Mouse (Mus musculus) layer of hippocampus, adult 18-20 months (tissue): ENCODE data around the gene Klrg2. TPM values are rescaled to one million over a fixed set of nuclear protein-coding genes. Genes with fewer than 3 reads are reported as not detected.

Experiments used
- DNase-seq, 2 experiments: peaks; one replicate each; pipeline ENCODE4 v3.0.0; 2022; ENCODE audit warnings: low spot score in 2 of 2
- total RNA-seq, 2 experiments: library from RNA; stranded (reverse); gene quantifications; 2 replicates each; pipeline ENCODE4 v1.2.3; 2021

Klrg2 gene
- total RNA-seq, 2 experiments from 2014 or later: 0.64 to 1.2 TPM

DNA sequence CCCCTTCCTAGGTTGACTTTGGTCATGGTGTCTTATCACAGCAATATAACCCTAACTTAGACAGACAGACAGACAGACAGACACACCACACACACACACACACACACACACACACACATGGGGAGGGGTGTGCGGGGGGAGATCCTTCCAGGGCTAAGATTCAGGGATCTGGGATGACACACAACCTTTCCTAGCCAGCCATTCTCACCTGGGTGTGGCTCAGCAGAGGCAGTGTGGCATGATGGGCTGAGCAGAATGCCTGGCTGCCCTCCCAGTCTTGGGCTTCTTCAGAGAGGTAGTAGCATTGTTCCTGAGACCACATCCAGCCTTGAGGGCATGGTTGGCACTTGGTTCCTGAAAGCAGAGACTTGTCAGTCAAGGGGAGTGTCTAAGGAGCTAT, 7.5 kb downstream of the Klrg2 start:
- DNase-seq: no peak

DNA sequence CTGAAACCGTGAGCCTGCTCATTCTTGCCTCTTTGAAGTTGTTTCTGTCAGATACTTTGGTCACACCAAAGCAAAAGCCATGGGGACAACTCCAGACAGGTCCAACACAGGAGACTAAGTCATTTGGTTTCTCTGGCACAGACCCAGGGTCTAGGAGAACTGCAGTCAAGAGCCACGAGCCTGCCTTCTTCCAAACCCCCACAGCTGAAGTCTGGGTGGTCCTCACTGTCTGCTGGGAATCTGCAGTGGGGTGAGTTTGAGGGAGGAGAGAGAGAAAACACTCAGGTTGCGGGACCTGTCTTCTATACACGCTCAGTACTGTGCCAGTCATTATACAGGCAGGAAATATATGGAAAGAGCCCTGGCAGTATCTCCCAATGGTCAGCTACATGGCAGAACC, 9.6 kb downstream of the Klrg2 start:
- DNase-seq: no peak

DNA sequence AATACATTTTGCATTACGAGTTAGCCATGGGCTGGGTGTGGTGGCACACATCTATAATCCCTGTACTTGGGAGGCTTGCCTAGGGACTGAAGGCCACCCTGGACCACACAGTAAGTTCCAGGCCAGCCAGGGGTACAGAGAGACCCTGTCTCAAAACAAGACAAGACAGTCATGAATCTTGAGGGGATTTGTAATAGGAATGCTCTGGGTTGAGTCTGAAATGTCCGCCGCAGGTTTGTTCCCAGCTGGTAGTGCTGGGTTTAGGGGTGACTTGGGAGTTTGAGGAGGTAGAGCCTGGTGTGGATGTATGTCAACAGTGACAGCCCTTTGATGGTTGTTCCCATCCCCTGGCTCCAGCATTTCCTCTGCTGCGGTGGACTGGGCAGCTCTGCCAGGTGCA, 10.0 kb downstream of the Klrg2 start:
- DNase-seq: no peak

DNA sequence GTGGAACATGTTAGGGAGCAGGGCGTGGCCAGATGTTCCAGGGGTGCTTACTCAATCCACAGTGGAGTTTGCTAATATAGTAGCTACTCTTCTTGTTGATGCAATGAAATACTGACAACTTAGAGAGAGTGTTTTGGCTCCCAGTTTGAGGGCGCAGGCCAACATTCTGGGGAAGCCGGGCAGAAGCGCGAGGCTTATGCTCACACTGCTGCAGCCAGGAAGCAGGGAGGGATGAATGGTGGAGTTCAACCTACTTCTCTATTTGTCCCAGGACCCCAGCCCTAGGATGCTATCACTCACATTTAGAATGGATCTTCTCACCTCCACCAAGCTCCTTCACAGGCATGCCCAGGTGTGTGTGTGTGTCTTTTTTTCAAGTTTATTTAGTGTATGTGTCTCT, 11.0 kb downstream of the Klrg2 start:
- no peak for DNase-seq

DNA sequence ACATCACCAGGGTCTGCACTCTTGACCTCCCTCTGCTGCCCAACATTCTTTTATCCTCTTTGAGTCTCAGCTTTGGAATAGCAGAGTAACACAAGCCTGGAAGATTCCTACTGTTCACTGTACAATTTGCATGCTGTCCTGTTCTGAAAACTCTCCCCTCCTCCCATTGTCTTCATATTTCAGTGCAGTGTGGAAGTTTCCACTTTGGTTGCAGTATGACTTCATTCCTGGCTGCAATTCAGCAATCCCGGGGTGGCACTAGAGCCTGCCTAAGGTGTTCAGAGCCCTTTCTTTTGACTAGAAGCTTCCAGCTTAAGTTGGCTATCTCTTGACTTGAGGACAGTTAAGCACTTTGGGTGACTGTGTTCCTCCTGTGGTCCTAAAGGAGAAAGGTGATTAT, 12.6 kb downstream of the Klrg2 start:
- peak in 1 of 2 experiments; percentile 42 for DNase-seq

DNA sequence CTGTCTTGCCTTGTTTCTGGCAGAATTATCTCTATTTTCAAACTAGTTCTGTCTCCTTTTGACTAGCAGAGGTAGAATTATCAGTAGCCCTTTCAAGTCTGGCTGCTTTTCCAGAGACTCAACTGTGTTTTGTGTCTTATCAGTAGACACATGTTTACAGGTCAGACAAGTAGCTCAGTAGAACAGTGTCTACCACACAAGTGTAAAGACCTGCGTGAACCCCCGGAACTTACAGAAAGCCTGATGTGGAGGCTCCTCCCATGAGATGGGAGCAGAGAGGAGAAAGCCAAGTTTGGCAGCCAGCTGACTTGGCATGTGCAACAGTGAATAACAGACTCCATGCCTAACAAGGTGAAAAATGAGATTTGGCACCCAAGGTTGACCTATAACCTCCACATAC, 13.6 kb downstream of the Klrg2 start:
- DNase-seq: no peak

DNA sequence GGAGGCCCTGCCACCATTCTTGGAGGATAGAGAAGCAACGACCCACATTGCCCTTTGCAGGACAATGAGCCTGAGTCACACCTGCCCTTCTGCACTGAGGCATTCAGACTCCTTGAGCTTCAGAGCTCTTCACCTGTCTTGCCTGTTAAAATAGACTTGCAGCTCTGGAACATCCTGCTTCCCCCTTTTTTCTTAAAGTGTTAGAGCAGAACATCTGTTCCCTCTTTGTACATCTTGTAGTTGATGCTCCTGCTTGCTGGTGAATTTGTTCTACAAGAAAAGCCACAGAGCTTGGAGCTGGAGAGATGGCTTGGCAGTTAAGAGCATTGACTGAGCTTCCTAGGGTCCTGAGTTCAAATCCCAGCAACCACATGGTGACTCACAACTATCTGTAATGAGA, 14.6 kb downstream of the Klrg2 start:
- peak in 1 of 2 experiments; percentile 16 for DNase-seq

DNA sequence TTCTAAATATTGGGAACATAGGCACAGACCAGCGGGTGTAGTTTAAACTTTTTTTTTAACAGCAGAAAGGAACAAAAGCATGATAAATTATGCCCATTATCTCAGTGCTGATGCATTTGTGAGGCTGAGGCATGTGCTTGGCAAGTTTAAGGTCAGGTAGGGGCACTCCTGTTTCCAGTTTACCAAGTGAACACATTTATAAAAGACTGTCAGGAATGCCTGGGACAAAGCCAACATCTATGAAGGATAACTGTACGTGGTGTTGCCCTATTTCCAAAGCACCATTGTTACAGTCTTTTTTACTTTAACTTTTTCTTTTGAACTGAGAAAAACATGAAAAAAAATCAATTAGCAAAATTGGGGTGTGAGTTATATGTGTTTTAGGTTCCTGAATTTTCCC, 27.1 kb downstream of the Klrg2 start:
- DNase-seq: no peak

DNA sequence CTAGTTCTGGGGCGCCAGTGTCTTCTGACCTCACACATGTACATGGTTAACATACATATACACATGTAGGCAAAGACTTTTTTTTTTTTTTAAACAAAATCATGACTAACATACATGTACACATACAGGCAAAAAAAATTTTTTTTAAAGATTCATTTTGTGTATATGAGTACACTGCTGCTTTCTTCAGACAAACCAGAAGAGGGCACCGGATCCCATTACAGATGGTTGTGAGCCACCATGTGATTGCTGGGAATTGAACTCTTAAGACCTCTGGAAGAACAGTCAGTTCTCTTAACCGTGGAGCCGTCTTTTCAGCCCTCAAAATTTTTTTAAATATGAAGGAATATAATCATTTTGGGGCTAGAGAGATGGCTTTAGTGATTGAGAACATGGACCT, 39.6 kb downstream of the Klrg2 start:
- DNase-seq: no peak

DNA sequence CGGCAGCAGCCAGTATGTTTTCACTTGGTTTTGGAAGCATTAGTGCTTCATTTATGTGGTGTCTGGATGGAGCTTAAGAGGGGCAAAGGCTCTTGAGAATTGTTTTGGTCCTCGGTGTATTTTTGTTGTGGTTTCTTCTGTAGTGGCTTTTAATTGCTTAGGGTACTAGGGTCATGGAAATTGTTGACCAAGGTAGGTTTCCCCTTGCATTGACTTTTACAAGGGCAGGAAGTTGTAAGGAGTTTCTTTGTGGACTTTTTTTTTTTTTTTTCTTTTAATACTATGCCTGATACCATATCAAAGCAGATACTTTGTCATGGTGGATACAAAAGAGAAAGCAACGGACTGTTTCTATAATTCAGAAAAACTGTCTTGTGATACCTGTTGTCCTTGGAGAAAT, 55.3 kb downstream of the Klrg2 start:
- DNase-seq: no peak

DNA sequence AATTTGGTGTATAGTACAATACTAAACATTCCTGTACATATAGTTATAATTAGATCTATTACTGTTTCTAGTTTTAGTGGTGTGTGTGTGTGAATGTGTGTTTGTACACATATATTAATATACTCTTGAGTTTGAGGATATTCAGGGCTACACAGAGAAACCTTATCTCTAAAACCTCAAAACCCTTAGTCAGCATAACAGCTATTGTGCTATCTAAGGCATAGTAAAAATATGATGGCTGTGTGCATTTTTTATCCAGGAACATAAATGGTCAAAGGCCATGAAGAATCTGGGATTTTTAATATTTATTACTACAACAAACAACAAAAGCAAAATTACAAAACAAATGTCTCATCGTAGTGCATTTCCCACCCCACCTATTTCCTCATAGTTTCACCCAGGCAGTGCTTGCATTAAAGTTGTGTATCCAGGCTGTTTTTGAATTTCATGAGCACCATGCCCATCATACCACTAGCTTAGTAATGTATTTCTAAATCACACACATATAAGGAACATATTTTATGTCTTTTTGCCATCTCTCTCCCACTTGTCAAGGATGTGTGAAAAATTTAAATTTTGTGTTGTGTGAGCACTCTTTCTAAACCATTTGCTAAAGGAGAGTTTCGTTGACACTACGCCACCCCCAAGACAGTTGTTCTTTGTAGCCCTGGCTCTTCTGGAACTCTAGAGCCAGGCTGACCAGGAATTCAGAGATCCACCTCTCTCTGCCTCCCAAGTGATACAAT, 56.8 kb downstream of the Klrg2 start:
- DNase-seq: no peak

DNA sequence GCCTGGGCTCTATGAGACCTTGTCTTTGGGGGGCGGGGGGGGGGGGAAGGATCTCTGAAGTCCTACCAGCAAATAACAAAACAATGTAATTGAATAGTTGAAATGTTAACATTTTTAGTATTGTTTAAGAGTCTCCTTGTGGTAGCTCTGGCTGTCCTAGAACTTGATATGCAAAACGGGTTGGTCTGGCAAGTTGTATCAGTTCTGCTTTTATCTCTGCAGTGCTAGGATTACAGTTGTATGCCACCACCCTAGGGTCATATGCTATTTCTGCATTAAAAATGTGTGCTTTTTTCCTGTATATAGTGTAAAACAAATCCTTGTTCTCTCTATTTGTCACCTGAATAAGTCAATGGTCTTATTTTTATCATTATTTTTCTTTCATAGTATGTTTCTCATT, 60.9 kb downstream of the Klrg2 start:
- DNase-seq: no peak

Other genes with a start within 250 kb of the Klrg2 start
- gene Ubn2, start 203.3 kb downstream of the Klrg2 start, total RNA-seq: 10 to 100 TPM; 44.6 to 45.8 TPM
- gene Fmc1, start 103.7 kb downstream of the Klrg2 start, total RNA-seq: 10 to 100 TPM; 52.9 to 55.7 TPM
- 100 to 1,000 TPM; 153 to 160 TPM for gene Luc7l2, start 85.9 kb downstream of the Klrg2 start, total RNA-seq
- gene Clec2l, start 25.8 kb upstream of the Klrg2 start, total RNA-seq: 10 to 100 TPM; 49.0 to 57.6 TPM
- gene Tbxas1, start 238.2 kb upstream of the Klrg2 start, total RNA-seq: 1 to 10 TPM; 1.9 to 2.7 TPM
- gene Hipk2, start 238.9 kb upstream of the Klrg2 start, total RNA-seq: 10 to 100 TPM; 63.8 to 66.2 TPM